Mouse (Mus musculus): ENCODE data around the gene Vnn3.

- TF ChIP-seq HCFC1 (IDR thresholded peaks at IDR 0.05; ENCODE audit: borderline replicate concordance, insufficient read depth, low read length) (no peak), ZC3H11A (IDR thresholded peaks at IDR 0.05; ENCODE audit: borderline replicate concordance, low read depth, low read length) (no peak), MAFK (IDR thresholded peaks at IDR 0.05; ENCODE audit: insufficient read depth, low read depth, low read length) (no peak), ZNF384 (IDR thresholded peaks at IDR 0.05; ENCODE audit: low read depth, low read length) (no peak)
These were observed 43.5 kb downstream of the Vnn3 start, which contains the start of gene Vnn1 for GRCm38 (mm10) chr10:23894601-23895349.

All from ES-E14 (cell line).